Mouse (Mus musculus) lung, adult 2 months (tissue): ENCODE results near the gene Fpgs.

Experiments
- CTCF ChIP-seq: fragments of 200-500 bp; IDR thresholded peaks from 2 replicates; pipeline ENCODE4 v1.5.1; 2011; ENCODE audit warnings: mild to moderate bottlenecking, low read length, control low read depth; ENCODE audit not compliant: insufficient read depth
- POLR2A ChIP-seq: fragments of 200-500 bp; IDR thresholded peaks from 2 replicates; pipeline ENCODE4 v1.6.1; 2011; ENCODE audit warnings: low read depth, mild to moderate bottlenecking, control low read depth, low read length, borderline replicate concordance; ENCODE audit errors: extremely low read depth

- TF ChIP-seq POLR2A (0 out of 2 replicates have a peak, but pooled peaks have one; percentile 28), CTCF (no peak)
Observed at GRCm38 (mm10) chr2:32653764-32654163, 50.2 kb downstream of the Fpgs start.
